Mouse (Mus musculus) G1E-ER4 (cell line): ENCODE results near the gene Foxs1. TPM values are rescaled to one million over a fixed set of nuclear protein-coding genes. Genes with fewer than 3 reads are reported as not detected.

Experiments used
- GATA1 ChIP-seq: IDR thresholded peaks from one replicate; pipeline ENCODE4 v1.8.0; 2012; ENCODE audit warnings: low read length, inconsistent platforms
- polyA plus RNA-seq: library from polyadenylated mRNA; stranded (reverse); fragments of >175 nt; gene quantifications from 2 replicates; pipeline ENCODE4 v1.2.3, GENCODE M21; 2012

Gene Foxs1
- polyA plus RNA-seq, 1 experiment = not detected

DNA sequence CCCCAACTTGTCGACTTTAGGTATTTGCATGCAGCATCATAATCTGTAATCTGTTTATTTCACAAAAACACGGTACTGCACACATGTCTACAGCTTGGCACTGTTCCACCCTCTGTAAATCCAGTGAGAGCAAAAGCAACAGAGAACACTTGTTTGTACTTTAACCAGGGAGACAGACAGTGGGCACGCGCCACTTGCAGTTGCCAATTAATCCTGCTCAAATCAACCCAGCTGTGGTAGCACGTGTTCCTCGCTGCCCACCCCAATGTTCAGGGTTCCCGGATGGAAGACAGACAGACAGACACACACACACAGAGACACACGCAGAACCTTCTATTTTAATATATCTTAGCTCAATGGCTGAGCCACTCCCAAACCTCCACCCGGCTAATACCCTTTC lies 37.2 kb downstream of the Foxs1 start:
- no peak for TF ChIP-seq GATA1

DNA sequence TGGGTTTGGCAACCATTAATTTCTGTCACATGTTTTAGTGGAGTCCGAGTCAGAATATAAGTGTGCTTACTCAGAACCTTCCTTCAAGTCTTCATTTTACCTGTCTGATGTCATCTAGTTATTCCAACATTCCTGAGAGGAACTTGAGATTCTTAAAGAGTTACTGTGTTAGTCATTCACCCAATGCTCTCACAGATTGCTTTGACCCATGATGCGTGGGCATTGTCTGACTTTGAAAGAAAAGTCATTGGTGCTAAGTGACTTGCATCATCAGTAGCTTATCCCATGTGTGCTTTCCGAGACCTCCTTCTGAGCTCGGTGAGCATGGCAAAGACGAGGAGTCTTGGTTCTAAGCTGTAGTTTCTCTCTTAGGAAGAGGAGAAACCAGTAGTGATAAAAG lies 44.2 kb downstream of the Foxs1 start:
- TF ChIP-seq GATA1 = no peak

GRCm38 (mm10) chr2:152887230-152887629 lies 45.8 kb downstream of the Foxs1 start:
- no peak for TF ChIP-seq GATA1

GRCm38 (mm10) chr2:152884101-152884645 lies 48.8 kb downstream of the Foxs1 start:
- TF ChIP-seq GATA1 = no peak

Other genes starting within 250 kb of the Foxs1 start
- gene Mcts2, start 246.2 kb downstream of the Foxs1 start, polyA plus RNA-seq = 1.6 and 2.6 TPM in 2 replicates
- gene Id1, start 197.0 kb downstream of the Foxs1 start, polyA plus RNA-seq = 53.4 and 64.9 TPM in 2 replicates
- not detected in 2 replicates for gene Cox4i2, start 179.0 kb downstream of the Foxs1 start, polyA plus RNA-seq
- gene Bcl2l1, start 101.5 kb downstream of the Foxs1 start, polyA plus RNA-seq = 53.0 and 76.9 TPM in 2 replicates
- gene Tpx2, start 85.2 kb downstream of the Foxs1 start, polyA plus RNA-seq = 11.1 and 18.9 TPM in 2 replicates
- not detected in 2 replicates for gene Mylk2, start 21.9 kb downstream of the Foxs1 start, polyA plus RNA-seq
- not detected in 2 replicates for gene Dusp15, start 18.5 kb upstream of the Foxs1 start, polyA plus RNA-seq
- gene Ttll9, start 29.3 kb upstream of the Foxs1 start, polyA plus RNA-seq = not detected in 2 replicates
- 52.8 and 80.7 TPM in 2 replicates for gene Pdrg1, start 82.2 kb upstream of the Foxs1 start, polyA plus RNA-seq
- gene Xkr7, start 98.6 kb upstream of the Foxs1 start, polyA plus RNA-seq = not detected in 2 replicates
- gene Ccm2l, start 132.7 kb upstream of the Foxs1 start, polyA plus RNA-seq = not detected in 2 replicates
- not detected in 2 replicates for gene Hck, start 175.3 kb upstream of the Foxs1 start, polyA plus RNA-seq
- 22.0 and 39.4 TPM in 2 replicates for gene Tm9sf4, start 228.1 kb upstream of the Foxs1 start, polyA plus RNA-seq